Mouse (Mus musculus): Measurements from ENCODE around the gene Kcnh4.

Gene Kcnh4

DNA sequence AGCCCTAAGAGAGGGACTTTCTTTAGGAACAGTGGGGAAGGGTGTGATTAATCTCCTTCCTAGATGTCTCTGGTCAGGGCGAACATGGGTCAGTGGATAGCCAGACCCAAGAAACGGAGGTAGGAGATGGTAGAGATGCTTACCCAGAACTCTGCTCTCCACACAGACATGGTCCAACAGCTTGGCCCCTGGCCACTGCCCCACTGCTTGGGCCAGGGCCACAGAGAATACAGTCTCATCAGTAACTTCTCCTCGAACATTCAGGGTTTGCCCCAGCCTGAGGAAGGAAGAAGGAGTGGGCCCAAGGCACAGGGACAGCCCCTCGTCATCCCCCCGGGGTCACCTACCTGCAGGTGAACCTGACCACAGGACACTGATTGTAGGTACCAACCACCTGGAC, 8.1 kb upstream of the Kcnh4 start:
- no peak for DNase-seq (ENCODE audit: inconsistent age in 2 of 2, low spot score in 1 of 2)

DNA sequence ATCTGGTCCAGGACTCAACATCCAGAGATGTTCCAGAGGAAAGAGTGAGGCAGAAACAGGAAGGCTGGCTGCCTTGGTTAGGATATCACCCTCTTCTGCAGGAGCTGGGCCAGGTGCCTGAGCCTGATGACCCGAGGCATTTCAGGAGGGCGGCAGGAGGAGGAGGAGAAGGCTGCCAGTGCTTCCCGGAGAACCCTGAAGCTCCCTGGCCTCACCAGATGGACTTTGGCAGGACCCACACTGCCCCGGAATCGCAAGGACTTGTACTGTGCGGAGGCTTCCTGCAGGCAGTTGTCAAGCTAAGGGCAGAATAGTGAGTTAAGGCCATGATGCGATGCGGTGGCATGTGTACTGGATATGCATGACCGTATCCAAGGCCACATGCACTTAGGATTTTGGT, 7.0 kb upstream of the Kcnh4 start:
- no peak for DNase-seq (ENCODE audit: inconsistent age in 2 of 2, low spot score in 1 of 2)

DNA sequence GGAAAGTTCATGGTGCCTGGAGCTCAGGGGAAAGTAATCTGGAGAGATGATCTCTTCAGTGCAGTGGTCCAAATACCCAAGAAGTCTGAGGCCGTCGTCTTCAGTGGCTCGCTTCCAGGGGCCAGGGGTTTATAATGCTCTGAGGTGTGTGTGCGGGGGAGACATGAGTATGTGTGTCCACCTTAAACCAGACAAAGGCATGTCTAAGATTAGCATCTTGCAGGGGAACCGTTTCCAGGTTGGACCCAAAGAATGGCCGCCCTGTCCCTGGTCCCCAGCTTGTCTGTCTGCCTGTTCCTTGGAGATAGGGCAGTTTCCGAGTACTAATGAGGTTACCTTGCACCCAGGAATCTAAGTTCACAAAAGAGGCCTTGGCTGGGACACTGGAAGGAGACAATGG, 3.1 kb upstream of the Kcnh4 start, which contains the start of gene Hcrt:
Gene Hcrt, minus strand, starts transcription at position 101 of the 400 bp plus-strand sequence.
- DNase-seq (ENCODE audit: inconsistent age in 2 of 2, low spot score in 1 of 2) = no peak

DNA sequence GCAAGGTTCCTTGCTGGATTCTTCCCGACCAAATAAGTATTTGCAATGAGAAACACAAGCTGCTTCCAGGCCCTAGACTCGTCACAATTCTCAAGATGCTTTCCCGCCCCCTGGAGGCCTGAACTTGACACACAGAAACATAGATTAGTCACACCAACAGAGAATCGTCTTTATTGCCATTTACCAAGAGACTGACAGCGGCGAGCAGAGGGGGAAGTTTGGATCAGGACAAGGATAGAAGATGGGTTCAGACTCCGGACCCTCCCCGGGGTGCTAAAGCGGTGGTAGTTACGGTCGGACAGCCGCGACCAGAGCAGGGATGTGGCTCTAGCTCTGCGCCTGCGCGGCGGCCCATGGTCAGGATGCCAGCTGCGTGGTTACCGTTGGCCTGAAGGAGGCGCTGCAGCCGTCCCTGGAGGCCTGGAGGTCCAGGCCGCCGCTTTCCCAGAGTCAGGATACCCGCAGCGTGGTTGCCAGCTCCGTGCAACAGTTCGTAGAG, 1.9 kb upstream of the Kcnh4 start:
- DNase-seq (ENCODE audit: inconsistent age in 2 of 2, low spot score in 1 of 2) = peak; percentile 93 to 98

DNA sequence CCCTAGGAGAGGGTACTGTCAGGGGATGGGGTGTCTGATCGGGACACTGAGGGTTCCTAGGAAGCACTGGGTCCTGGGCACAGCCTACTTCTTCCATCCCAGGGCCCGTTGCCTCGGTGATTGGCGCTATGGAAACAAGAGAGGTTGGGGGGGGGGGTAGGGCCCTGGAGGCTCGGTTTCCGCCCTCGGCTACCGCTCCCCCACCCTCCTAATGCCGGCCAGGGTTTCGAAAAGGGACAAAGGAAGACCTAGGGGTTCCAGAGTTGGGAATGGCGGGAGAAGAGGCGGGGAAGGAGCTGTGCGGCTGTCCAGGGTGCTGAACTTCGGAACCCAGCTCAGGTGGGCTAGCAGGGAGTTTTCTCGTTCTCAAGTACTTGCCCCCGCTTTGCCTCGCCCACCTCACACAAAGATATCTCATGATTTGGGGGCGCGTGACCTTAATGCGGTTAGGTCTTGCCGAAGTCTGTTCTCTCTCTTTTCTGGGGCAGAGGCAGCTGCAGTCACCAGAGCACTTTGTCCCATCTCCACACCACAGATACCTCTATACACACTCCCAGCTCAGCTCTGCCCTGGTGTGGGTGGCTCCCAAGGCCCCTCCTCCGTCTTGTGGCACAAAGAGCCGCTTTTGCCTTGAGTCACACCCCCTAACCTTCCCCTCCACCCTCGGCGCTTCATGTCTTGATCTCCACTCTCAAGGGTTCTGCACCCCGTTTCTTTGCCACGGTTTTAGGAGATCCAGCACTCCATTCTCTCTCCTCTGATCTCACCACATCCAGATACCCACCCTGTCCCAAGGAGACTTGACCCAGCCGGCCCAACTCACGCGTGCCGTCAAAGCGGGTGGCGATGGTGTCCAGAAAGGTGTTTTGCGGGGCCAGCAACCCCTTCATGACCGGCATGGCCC, 783 bp downstream of the Kcnh4 start:
- peak; percentile 45 to 82 for DNase-seq (ENCODE audit: inconsistent age in 2 of 2, low spot score in 1 of 2)

DNA sequence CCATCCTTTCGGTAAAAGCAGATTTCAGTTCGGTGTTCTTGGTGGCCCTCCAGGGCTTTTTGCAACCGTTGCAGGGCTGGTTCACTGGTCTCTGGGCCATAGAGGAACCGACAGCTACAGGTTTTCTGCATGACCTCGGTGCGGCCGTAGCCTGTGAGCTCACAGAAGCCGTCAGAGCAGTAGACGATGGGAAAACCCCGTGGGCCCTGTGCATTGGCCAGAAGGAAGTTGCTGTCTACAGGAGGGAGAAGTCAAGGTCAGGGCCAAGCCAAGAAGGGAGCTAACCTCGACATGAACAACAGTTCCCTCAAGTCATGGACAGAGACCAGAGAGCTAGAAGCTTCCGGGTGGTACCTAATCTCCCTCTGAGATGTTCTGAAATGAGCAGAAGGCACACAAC, 2.2 kb downstream of the Kcnh4 start:
- no peak for DNase-seq (ENCODE audit: inconsistent age in 2 of 2, low spot score in 1 of 2)

DNA sequence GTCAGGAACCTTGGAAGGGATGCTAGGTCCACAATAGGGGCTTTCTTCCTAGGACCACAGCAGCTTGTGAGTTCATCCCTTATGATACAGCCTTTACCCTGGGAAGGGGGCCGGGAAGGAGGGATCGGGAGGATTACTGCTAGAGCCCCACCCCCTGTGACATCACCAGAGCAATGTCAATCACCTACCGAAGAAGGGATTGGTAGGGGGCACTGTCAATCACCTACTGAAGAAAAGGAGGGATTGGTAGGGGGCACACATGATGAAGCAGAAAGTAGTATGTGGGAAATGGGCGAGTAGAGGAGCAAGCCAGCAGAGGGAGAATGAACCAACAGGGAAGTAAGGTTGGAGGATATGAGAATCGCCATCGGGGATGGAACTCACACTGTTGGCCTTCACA, 3.3 kb downstream of the Kcnh4 start:
- DNase-seq (ENCODE audit: inconsistent age in 2 of 2, low spot score in 1 of 2) = no peak

DNA sequence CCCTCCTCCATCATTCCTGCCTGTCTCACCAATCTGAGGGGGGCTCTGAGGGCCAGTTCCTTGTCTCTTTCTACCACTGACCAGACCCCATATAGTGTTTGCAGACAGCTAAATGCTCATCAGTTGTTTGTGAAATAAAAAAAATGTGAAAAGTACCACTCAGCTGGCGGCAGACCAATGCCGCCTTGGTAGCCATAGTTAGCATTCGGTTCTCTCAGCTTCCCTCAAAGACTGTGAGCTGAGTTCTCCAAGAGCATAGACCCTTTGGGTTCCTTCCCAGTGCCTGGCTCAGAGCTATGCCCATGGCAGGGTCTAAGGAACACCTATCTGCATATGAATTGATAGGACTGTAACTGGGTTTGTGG, 5.1 kb downstream of the Kcnh4 start:
- DNase-seq (ENCODE audit: inconsistent age in 2 of 2, low spot score in 1 of 2) = no peak

DNA sequence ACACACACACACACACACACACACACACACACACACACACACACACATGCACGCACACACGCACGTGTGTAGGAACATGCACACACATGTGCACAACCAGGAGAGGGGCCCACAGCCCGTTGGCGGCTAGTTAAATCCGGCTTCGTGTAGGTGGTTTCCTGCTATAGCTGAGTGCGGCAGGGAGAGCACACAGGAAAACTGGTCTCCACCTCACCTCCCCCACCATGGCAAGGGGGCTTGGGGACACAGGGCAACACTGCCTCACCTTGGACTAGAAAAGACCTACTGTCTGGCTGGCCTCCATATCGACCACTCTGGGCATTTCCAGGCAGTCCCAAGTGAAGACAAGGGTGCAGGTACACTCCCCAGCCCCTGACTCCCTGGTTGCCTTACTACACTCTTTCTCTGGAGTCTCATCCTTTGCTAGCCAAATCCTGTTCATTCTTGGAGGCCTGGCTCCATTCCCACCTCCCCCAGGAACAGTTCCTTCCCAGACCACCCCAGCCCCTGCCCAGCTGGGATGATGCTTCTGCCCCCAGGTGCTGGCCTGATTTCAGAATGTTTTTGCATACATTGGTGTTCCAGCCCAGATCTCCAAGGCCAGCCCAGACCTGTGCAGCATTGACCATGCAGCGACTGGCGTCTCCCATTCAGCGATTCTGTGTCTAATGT, 5.6 kb downstream of the Kcnh4 start:
- no peak for DNase-seq (ENCODE audit: inconsistent age in 2 of 2, low spot score in 1 of 2)

DNA sequence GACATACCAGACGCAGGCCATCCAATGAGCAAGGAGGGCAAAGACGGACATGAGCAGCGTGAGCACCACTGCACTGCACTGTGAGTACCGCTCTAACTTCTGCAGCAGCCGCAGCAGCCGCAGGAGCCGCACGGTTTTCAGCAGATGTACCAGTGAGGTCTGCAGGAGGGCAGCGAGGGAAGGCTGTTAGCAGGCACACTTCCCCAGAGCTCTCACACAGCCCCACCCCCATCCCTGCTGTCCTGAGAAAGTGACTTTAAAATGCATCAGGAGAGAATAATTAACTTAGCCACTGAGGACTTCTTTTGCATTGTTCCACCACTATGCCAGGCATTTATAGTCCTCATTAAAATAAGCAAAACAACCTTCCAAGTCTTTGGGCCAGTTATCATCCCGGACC, 7.4 kb downstream of the Kcnh4 start:
- DNase-seq (ENCODE audit: inconsistent age in 2 of 2, low spot score in 1 of 2) = no peak

DNA sequence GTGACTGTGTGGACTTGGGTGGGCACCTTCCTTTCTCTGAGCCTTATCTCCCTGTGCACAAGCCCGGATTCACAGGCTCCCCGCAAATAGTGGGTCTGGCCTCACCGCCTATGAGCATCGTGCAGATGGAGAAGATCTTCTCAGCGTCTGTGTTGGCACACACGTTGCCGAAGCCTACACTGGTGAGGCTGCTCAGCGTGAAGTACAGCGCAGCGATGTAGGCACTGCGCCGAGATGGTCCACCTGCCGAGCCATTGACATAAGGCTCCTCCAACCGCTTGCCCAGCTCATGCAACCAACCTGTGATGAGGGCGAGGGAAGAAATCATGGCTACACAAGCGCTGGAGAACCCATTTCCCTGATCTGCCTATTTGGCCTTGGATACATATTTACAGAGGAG, 9.6 kb downstream of the Kcnh4 start:
- DNase-seq (ENCODE audit: inconsistent age in 2 of 2, low spot score in 1 of 2) = no peak

DNA sequence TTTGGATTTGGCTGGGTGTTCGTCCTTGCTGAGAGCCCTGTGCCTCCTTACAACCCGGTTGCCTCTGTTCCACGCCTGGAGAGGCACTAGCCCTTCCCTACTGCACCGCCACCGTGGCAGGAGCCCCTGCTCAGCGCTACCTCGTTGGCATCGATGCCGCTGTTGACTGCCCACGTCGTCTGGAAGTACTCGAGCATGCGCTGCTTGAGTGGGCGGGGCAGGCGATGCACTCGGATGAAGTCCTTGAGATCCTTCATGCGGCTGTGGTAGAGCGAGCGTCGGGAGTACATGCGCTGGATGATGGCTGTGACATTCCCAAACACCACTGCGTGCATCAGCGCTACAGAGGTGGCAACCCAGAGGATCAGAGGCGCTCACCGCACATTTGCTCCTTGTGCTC, 10.3 kb downstream of the Kcnh4 start:
- peak in 1 of 2 experiments; percentile 55 for DNase-seq (ENCODE audit: inconsistent age in 2 of 2, low spot score in 1 of 2)

DNA sequence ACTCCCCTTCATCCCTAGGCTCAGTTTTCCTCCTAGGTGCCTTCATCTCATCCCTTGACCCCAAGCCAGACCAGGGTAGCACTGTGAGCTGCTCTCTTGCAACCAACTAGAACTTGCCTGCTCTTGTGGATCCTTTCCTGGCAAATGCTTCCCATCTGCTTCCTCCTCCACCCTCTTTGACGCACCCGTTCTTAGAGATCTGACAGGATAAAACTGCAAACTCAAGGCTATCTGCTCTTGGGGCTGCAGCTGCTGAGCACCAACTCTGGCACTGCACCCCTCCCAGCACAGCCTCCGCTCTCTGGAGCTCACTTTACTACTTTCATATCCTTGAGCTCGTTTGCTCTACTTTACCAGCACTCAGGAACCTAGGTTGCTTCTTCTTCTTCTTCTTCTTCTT, 11.1 kb downstream of the Kcnh4 start:
- no peak for DNase-seq (ENCODE audit: inconsistent age in 2 of 2, low spot score in 1 of 2)

DNA sequence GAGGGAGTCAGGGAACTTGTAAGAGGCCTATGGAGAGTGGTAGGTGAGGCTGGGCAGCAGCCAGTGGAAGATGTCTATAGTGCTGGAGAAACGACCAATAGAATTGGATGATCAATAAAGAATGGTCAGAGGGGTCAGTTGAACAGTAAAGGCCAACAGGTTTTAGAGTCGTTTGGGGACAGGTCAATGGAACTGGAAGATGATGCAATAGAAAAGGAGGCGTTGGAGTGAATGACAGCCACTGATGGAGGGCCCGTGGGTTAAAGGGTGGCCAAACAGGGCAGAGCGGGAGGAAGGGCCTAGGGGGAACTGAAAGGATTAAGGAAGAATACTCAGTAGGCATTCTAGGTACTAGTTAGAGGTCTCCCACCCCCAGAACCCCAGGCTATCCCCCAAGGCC, 12.6 kb downstream of the Kcnh4 start:
- no peak for DNase-seq (ENCODE audit: inconsistent age in 2 of 2, low spot score in 1 of 2)

DNA sequence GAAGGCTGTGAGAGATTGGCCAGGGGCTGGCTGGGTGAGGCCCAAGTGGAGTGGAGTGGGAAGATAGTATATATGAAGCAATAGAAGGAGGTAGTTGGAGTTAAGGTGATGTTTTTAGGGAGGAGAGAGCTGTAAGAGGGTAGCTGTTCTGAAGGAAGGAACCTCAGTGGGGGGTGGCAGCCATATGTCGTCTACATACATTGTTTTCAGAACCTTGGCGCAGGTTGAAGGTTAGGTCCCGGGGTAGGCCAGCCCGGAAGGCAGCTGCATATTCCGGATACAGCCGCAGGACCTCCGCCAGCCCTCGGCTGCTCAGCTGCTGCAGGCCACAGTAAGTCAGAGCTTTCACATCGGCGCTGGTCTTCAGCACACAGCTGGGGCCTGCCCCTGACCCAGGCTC, 13.2 kb downstream of the Kcnh4 start:
- DNase-seq (ENCODE audit: inconsistent age in 2 of 2, low spot score in 1 of 2) = no peak

DNA sequence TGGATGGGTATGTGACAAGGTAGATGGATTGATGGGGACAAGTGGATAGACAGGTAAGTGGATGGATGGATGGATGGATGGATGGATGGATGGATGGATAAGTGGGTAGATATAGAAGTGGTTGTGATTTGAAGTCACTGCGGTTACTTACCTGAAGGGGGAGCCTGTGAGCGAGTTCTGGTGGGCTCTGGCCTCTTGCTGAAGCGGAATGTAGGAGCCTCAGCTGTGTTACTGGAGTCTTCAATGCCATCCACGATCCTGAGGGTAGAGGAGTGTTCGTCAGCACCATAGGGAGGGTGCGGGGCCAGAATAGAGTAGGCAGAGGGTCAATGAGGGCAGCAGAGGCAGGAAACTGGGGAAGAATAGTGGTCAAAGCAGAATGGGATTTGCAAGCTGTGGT, 14.7 kb downstream of the Kcnh4 start:
- peak; percentile 54 to 79 for DNase-seq (ENCODE audit: inconsistent age in 2 of 2, low spot score in 1 of 2)

DNA sequence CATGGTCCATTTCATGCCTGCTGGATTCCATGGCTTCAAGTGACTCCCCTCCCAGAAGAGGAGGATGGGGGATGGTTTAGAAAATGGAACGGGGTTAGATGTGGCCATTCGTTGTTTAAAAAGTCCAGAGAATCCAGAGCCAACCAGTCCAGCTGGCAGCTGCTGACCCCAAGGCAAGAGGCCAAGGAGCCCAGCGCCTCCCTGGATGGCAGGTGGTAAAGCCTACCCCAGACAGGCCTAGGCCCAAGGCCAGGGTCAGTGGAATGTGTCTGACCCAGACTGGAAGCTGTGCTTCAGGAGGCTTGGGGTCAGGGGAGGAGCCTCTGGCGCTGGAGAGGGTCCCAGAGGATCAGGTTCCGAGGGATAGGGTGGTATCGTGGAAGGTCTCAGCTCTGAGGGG, 18.4 kb downstream of the Kcnh4 start:
- no peak for DNase-seq (ENCODE audit: inconsistent age in 2 of 2, low spot score in 1 of 2)

DNA sequence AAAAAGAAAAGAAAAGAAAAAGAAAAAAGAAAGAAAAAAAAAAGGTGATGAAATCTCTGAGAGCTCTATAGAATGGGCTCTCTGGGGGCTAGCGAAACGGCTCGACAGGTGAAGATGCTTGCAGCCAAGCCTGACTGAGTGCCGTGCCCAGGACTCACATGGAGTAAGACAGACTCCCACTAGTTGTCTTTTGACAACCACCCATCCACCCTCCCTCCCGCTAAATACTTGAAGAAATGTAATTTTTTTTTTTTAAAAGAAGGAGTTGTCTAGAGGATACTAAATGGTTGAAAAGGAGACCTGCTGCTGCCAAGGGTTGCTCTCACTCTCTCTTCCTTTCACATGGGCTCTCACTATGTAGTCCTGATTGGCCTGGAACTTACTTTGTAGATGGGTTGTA, 21.0 kb downstream of the Kcnh4 start:
- DNase-seq (ENCODE audit: inconsistent age in 2 of 2, low spot score in 1 of 2) = no peak

DNA sequence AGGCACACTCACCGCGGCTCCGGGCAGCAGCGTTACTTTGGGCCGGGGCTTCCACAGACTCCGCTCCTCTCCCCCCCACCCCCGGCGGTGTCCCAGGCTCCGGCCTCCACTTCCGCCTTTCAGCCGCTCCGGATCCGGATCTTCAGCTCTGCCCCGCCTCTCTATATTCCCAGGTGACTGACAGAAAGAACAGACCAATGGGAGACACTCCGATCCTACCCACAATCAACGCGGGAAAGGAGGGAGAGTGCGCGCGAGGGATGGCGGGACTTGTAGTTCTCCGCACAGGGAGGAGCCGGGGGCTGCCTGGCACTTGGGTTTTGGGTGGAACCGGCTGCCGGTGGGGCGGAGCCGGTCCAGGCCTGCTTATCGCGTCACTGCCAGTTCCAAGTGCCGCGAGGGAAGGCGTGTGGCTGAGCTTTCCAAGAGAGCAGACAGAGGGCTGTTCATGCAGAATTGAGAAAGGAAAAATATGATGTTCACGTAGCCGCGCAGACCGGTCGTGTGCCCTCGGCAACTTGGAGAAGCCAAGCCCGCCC, 21.6 kb downstream of the Kcnh4 start, which contains the start of gene Rab5c:
Gene Rab5c, minus strand, starts transcription at position 150 of the 539 bp plus-strand sequence.
- peak; percentile 99 to 100 for DNase-seq (ENCODE audit: inconsistent age in 2 of 2, low spot score in 1 of 2)

DNA sequence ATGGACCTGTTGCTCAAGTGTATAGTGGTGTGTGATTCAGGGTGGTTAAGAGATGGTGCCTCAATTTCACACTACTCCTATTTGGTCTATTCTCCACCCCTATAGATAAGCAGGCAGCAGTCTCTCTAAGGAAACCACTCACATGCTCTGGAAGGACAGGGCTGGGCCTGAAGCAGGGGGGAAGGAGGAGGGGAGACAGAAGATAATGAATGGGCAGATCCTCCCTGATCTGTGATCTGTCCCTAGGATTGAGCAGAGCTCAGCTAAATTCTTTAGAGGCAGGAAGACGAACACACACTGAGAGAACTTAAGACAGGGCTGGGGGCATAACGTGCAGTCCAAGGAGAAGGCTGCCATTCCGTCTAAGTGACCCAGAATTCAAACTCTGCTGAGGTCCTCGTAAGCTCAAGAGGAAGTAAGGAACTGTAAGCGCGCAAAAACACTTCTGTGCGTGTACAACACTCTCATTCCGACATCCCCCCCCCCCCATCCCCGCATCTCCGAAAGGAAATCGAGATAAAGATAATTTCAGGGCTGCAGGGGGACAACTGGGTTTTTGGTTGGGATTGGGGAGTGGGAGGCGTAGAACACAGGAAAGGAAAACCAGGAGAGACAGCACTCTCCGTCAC, 22.5 kb downstream of the Kcnh4 start:
- no peak for DNase-seq (ENCODE audit: inconsistent age in 2 of 2, low spot score in 1 of 2)

DNA sequence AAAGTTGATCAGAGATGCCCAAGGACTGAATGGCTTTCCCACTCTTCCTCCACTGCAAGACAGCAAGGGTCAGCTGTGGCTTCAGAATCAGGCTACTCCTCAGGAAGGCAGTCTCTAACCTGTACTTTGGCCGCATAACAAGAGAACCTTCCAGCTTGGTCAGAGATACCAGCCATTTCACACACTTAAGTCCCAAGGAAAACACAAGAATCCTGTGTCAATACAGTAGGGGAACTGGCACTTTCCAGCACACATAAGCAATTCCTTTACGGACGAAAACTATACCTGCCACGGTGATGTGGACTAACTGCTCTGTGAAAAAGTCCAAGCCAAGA, 23.0 kb downstream of the Kcnh4 start:
- DNase-seq (ENCODE audit: inconsistent age in 2 of 2, low spot score in 1 of 2) = no peak

Data from adrenal gland, adult (tissue).